Mouse (Mus musculus) kidney, embryonic 14.5 days (tissue): ENCODE measurements around the gene Chrna5. TPM values are rescaled to one million over a fixed set of nuclear protein-coding genes. Genes with fewer than 3 reads are reported as not detected.

Experiments
- ATAC-seq: fragments of 200-750 bp; cut with Nextera tagmentation; 2 replicates; pipeline ENCODE4 v1.8.0; 2017; ENCODE audit warnings: moderate number of reproducible peaks, mild to moderate bottlenecking, moderate TSS enrichment, moderate library complexity; ENCODE audit not compliant: low FRiP score, low TSS enrichment
- H3K27ac ChIP-seq: fragments of 300-500 bp; sonication (generic); 2 replicates; pipeline ENCODE4 v1.5.1; 2014; ENCODE audit warnings: low read depth, mild to moderate bottlenecking, low read length, moderate library complexity, mixed read lengths
- H3K27me3 ChIP-seq: fragments of 300-500 bp; sonication (generic); 2 replicates; pipeline ENCODE4 v1.6.1; 2014; ENCODE audit warnings: mild to moderate bottlenecking, low read length; ENCODE audit not compliant: control insufficient read depth, insufficient read depth
- H3K36me3 ChIP-seq: fragments of 300-500 bp; sonication (generic); 2 replicates; pipeline ENCODE4 v1.6.1; 2014; ENCODE audit warnings: low read length, mixed read lengths; ENCODE audit not compliant: control insufficient read depth, insufficient read depth
- H3K4me1 ChIP-seq: fragments of 300-500 bp; sonication (generic); 2 replicates; pipeline ENCODE4 v1.6.1; 2014; ENCODE audit warnings: low read length, mixed read lengths; ENCODE audit not compliant: control insufficient read depth, insufficient read depth
- H3K4me2 ChIP-seq: fragments of 300-500 bp; sonication (generic); replicated peaks from 2 replicates; pipeline ENCODE4 v1.6.1; 2014; ENCODE audit warnings: low read depth, mild to moderate bottlenecking, low read length
- H3K4me3 ChIP-seq: fragments of 300-500 bp; sonication (generic); 2 replicates; pipeline ENCODE4 v1.5.1; 2014; ENCODE audit warnings: mild to moderate bottlenecking, low read length
- H3K9ac ChIP-seq: fragments of 300-500 bp; sonication (generic); 2 replicates; pipeline ENCODE4 v1.6.1; 2014; ENCODE audit warnings: low read depth, mild to moderate bottlenecking, low read length, moderate library complexity
- H3K9me3 ChIP-seq: fragments of 300-500 bp; sonication (generic); 2 replicates; pipeline ENCODE4 v1.6.1; 2016; ENCODE audit warnings: low read length; ENCODE audit not compliant: control insufficient read depth
- WGBS: fragments of 180-500 bp; shearing (Covaris S2); extraction: QIAGEN DNeasy Blood & Tissue Kit; methylation state at CpG from one replicate; pipeline ENCODE4 v1.1.7; 2014; 5-methylcytosine and 5-hydroxymethylcytosine counted together
- polyA plus RNA-seq: library from polyadenylated mRNA; unstranded; fragments of >200 nt; fragmentation: Nextera tagmentation; extraction: Ambion mirVana; gene quantifications from 2 replicates; pipeline ENCODE4 v1.2.1, GENCODE M21; 2014

The Chrna5 gene
- polyA plus RNA-seq, 1 experiment from 2014 or later, result 0.72 TPM

DNA sequence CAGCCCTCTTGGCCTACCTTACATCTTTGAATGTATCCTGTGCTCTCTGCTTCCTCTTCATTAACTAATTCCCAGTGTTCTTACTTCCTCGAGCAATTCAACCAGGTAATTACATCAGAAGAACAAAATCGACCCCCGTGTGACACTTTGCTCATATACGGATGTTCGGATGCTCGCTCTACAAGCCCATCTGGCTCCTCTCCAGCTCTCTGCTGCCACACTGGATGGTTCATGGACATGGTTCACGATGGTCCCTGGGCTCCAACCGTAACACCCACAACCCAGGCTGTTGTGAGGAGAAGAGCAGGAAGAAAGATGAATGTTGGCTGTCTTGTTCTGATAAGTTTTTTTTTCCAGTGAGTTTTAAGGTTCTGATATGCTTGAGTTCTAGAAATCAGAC, 58.3 kb downstream of the Chrna5 start:
- Histone ChIP-seq H3K4me2 (no peak overlapping the region), H3K36me3 (no peaks in the 10 kb centered on the region), H3K4me1 (no peaks in the 10 kb centered on the region), H3K9ac (no peak overlapping the region), H3K27ac (no peak overlapping the region), H3K9me3 (no peaks in the 10 kb centered on the region), H3K27me3 (no peaks in the 10 kb centered on the region), H3K4me3 (no peak overlapping the region)
- no peak for ATAC-seq
- WGBS, result 79% methylated on average over 8 of the region's 8 CpGs

- Histone ChIP-seq H3K4me3 (no peak overlapping the region), H3K27ac (no peak overlapping the region), H3K9ac (no peak overlapping the region), H3K9me3 (no peaks in the 10 kb centered on the region), H3K4me1 (no peaks in the 10 kb centered on the region), H3K27me3 (no peaks in the 10 kb centered on the region), H3K36me3 (no peaks in the 10 kb centered on the region), H3K4me2 (no peak overlapping the region)
- ATAC-seq, result no peak
- WGBS, result 71% methylated on average over 5 of the region's 5 CpGs
Observed at GRCm38 (mm10) chr9:55039983-55040382, 59.3 kb downstream of the Chrna5 start.

DNA sequence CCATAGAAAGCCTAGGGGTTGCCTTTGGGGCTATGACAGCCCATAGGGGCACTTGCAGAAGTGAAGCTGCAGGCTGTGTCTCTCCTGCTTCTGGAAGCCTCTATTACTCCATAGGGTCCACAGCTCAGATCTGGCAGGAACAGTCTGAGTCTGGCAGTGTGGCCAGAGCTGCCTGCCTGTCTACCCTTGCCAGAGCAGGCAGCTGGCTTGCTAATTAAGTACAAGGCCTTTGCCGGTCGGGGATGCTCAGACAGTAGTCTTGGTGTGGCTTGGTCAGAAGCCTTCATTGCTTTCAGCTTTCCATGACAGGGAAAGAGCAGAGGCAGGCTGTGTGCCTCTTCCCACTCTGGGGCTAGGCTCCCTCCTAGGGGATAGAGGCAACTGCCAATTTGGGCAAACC, 60.7 kb downstream of the Chrna5 start:
- no peak overlapping the region for H3K9ac ChIP-seq
- H3K4me3 ChIP-seq, result no peak overlapping the region
- ATAC-seq, result no peak
- H3K9me3 ChIP-seq, result no peaks in the 10 kb centered on the region
- no peaks in the 10 kb centered on the region for H3K4me1 ChIP-seq
- no peaks in the 10 kb centered on the region for H3K27me3 ChIP-seq
- no peak overlapping the region for H3K27ac ChIP-seq
- 70% methylated on average over 2 of the region's 2 CpGs for WGBS
- H3K36me3 ChIP-seq, result no peaks in the 10 kb centered on the region
- H3K4me2 ChIP-seq, result no peak overlapping the region

DNA sequence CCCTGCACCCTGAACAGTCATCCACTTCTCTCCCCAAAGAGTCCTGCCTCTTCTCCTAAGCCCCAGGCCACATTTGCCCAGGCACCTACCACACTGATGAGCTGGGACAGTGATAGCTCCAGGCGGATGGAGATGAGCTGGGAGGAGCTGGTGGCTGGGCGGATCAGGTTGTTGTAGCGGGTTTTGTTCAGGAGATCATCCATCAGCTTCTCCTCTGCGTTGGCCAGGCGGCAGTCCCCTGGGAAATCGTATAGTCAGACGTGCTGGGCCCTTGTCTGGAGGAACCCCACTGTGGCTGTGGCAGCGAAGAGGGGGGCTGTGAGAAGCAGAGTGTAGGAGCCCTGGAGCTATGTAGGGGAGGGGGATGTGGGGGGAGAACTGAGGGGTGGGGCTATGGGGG, 63.0 kb downstream of the Chrna5 start:
- H3K4me3 ChIP-seq, result no peak overlapping the region
- no peaks in the 10 kb centered on the region for H3K36me3 ChIP-seq
- no peak for ATAC-seq
- H3K4me1 ChIP-seq, result peaks cover 3% of the 10 kb centered on the region; the same call in 1 of the 2 replicates
- no peak overlapping the region for H3K9ac ChIP-seq
- H3K27ac ChIP-seq, result no peak overlapping the region
- 10% methylated on average over 8 of the region's 8 CpGs for WGBS
- no peak overlapping the region for H3K4me2 ChIP-seq
- H3K9me3 ChIP-seq, result no peaks in the 10 kb centered on the region
- H3K27me3 ChIP-seq, result no peaks in the 10 kb centered on the region

- Histone ChIP-seq H3K27ac (no peak overlapping the region), H3K9me3 (no peaks in the 10 kb centered on the region), H3K36me3 (no peaks in the 10 kb centered on the region), H3K27me3 (no peaks in the 10 kb centered on the region), H3K4me2 (no peak overlapping the region), H3K4me1 (peaks cover 5% of the 10 kb centered on the region; the same call in 1 of the 2 replicates), H3K4me3 (no peak overlapping the region), H3K9ac (no peak overlapping the region)
- 73% methylated on average over 2 of the region's 2 CpGs for WGBS
- ATAC-seq, result no peak
Observed at GRCm38 (mm10) chr9:55045001-55045400, 64.3 kb downstream of the Chrna5 start.

GRCm38 (mm10) chr9:55046764-55047163, 66.1 kb downstream of the Chrna5 start:
- no peak overlapping the region for H3K27ac ChIP-seq
- 0% methylated on average over 3 of the region's 3 CpGs for WGBS
- no peak overlapping the region for H3K4me3 ChIP-seq
- H3K4me1 ChIP-seq, result peaks cover 5% of the 10 kb centered on the region; the same call in 1 of the 2 replicates
- no peak for ATAC-seq
- H3K27me3 ChIP-seq, result no peaks in the 10 kb centered on the region
- no peak overlapping the region for H3K4me2 ChIP-seq
- H3K9ac ChIP-seq, result no peak overlapping the region
- no peaks in the 10 kb centered on the region for H3K9me3 ChIP-seq
- H3K36me3 ChIP-seq, result no peaks in the 10 kb centered on the region

DNA sequence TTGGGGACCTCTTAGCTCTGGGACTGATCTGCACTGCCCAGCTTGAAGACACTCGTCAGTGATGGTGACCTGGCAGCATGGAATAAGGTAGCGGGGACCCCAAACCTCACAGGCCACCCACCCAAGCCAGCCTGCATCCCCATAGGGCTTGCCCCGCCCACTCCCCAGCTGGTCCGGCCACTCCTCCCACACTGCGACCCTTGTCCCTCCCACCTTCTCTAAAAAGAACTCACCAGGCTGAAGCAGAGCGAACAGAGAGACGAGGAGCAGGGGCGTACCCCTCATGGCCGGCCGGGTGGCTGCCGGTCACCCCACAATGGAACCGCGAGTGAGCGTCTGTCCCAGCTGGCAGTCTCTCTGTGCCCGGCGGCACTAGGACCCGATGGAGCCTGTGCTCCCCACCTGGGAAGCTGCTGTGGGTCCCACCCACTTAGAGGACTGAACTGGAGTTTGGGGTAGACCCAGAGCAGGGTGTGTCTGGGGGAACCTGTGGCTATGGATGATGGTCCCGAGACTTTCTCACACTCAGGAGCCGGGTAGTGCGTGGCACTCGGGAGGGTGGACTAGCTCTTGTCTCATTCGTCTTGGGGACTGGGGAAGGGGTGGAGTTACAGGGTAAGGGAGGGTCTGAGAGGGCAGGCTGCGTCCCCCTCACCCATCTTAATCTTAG, 67.7 kb downstream of the Chrna5 start, which contains the start of gene Chrnb4:
TSS of gene Chrnb4 (minus strand) at position 569 of the 670 bp plus-strand sequence.
- ATAC-seq, result peak; percentile 68
- peak within 1 kb of the TSS; percentile 83 for H3K4me2 ChIP-seq
- peak within 1 kb of the TSS; percentile 47 for H3K4me3 ChIP-seq
- WGBS, result 1% methylated on average over 23 of the region's 23 CpGs
- H3K36me3 ChIP-seq, result no peaks in the 10 kb centered on the region
- H3K9me3 ChIP-seq, result no peaks in the 10 kb centered on the region
- no peaks in the 10 kb centered on the region for H3K27me3 ChIP-seq
- H3K27ac ChIP-seq, result no peak within 1 kb of the TSS
- peaks cover 5% of the 10 kb centered on the region; the same call in 1 of the 2 replicates for H3K4me1 ChIP-seq
- peak within 1 kb of the TSS; percentile 37; the same call in 1 of the 2 replicates for H3K9ac ChIP-seq

DNA sequence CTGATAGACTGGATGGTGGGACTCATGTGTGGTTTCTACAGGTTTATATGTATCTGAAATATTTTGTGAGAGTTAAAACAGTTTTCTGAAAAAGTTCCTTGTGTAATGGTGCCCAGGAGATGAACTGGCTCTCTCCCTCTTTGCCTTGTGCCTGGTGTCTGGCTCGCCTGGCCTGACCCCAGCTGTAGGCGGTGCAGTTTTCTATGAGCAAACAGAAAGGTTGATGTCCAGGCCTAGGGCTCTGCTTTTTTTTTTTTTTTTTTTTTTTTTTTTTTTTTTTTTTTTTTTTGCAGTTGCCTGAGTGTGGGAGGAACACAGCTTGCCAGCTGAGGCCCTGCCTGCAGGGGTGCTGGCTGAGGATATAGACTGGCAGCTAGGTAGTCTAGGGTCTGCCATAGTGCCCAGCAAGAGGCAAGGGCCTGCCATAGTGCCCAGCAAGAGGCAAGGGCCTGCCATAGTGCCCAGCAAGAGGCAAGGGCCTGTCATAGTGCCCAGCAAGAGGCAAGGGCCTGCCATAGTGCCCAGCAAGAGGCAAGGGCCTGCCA, 74.8 kb downstream of the Chrna5 start:
- H3K4me3 ChIP-seq, result no peak overlapping the region
- H3K9me3 ChIP-seq, result no peaks in the 10 kb centered on the region
- 80% methylated on average over 2 of the region's 2 CpGs for WGBS

More for the DNA sequence above, 74.8 kb downstream of the Chrna5 start:
- H3K36me3 ChIP-seq, result no peaks in the 10 kb centered on the region
- H3K4me1 ChIP-seq, result no peaks in the 10 kb centered on the region
- ATAC-seq, result no peak
- no peak overlapping the region for H3K4me2 ChIP-seq
- H3K9ac ChIP-seq, result no peak overlapping the region
- H3K27me3 ChIP-seq, result no peaks in the 10 kb centered on the region; the same call in 1 of the 2 replicates
- no peak overlapping the region for H3K27ac ChIP-seq
